Mouse (Mus musculus) heart, postnatal 36 days (tissue): ENCODE measurements around the gene Dapk3. TPM values are rescaled to one million over a fixed set of nuclear protein-coding genes. Genes with fewer than 3 reads are reported as not detected.
"Not testable (repeated sequence)": the region's sequence is repeated elsewhere in the genome, so short reads cannot be mapped to it uniquely, and the experiment has no call there.

Experiments used
- DNase-seq, 2 experiments: peaks; one replicate each; pipeline ENCODE4 v3.0.0; 2021 to 2022
- intact Hi-C: fragments of 180-260 bp; cut with DNase I; formaldehyde crosslinking; loops from one replicate; pipeline ENCODE4 v1.15.1; 2025
- total RNA-seq, 2 experiments: library from RNA; stranded (reverse); gene quantifications; 2 replicates each; pipeline ENCODE4 v1.2.3; 2021

Gene Dapk3
- total RNA-seq, 2 experiments from 2014 or later, result 31.0 to 31.3 TPM

DNA sequence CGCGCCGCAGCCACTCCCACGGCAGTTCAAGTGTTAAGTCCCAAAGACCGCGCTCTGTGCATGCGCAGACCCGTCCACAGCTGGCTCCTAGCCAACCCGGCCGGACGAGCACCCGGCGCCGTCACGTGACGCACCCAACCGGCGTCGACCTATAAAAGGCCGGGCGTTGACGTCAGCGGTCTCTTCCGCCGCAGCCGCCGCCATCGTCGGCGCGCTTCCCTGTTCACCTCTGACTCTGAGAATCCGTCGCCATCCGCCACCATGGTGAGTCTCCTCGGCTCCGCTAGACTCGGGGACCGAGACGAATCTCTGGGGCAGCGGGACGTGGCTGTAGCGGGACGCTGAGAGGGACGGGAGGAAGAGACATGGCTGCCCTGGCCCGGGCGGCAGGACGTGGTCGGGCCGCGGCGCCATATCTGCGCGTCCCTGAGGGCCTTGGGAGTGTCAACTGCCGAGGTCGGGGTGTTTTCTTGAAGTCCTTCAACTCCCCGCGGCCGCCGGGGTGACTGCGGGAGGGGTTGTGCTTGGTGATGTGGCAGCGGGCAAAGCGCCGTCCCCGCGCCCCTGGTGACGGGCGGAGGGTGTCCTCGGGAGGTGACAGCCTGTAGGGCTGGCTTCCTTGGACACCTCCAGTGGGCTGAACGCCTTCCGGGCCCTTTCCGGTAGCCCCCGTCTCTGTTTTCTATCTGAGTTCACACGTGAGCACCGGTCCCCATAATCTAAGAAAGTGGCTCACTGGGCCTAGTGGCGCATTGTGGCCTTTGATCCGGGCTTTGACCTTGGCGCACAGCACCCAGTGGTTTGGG, 6.1 kb upstream of the Dapk3 start, which contains the start of gene Eef2:
Gene Eef2 (plus strand): TSS at position 166 of the 806 bp plus-strand sequence.
- intact Hi-C loops, result loop anchor here (5.0 kb wide), 1 partner anchor 39 kb away; the partner anchor contains the start of gene Zbtb7a
- peak; percentile 100 for DNase-seq

DNA sequence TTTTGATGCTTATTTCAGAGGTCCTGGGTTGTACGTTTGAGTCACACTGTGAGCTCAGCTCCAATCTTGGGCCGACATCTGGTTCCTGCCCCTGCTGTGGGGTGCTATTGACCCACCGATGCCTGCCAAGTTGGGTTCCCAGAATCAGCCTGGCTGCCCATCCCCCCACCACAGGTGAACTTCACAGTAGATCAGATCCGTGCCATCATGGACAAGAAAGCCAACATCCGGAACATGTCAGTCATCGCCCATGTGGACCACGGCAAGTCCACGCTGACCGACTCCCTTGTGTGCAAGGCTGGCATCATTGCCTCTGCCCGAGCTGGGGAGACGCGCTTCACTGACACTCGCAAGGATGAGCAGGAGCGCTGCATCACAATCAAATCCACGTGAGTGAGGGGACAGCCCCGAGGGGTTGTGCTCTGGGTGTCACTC, 5.3 kb upstream of the Dapk3 start:
- intact Hi-C loops, result loop anchor here (5.0 kb wide), 1 partner anchor 40 kb away; the partner anchor contains the start of gene Zbtb7a
- DNase-seq, result peak in 1 of 2 experiments; percentile 45

DNA sequence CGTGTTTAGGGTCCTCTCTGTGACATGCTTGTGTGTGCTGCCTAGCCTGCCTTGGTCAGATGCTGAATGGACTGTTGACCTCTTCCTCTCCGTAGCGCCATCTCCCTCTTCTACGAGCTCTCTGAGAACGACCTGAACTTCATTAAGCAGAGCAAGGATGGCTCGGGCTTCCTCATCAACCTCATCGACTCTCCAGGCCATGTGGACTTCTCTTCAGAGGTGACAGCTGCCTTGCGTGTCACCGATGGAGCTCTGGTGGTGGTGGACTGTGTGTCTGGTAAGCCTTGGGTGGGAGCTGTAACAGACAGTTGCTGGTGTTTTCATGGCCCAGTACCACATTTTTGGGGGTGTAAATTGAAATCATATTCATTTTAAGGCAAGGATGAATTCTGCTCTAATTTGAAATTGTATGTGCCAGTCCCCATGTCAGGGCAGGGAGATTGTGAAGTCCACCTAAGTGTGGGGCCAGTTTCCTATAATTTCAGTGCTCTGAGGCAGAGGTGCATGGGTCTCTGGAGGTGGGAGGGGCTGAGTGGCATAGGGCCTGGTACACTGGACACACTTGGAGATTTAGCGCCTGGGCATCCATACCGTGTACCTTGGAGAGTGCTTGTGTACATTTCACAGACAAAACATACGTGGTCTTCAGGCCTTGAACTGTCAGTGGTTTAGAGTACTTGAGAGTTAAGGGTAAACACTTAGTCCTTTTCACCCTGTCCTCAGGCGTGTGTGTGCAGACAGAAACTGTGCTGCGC, 4.7 kb upstream of the Dapk3 start:
- DNase-seq, result no peak

GRCm38 (mm10) chr10:81178927-81179326, 3.9 kb upstream of the Dapk3 start:
- intact Hi-C loops, result loop anchor here (5.0 kb wide), 1 partner anchor 42 kb away; the partner anchor contains the start of gene Zbtb7a
- DNase-seq, result no peak

More for the DNA sequence above, 4.7 kb upstream of the Dapk3 start:
- intact Hi-C loops, result loop anchor here (5.0 kb wide), 1 partner anchor 41 kb away; the partner anchor contains the start of gene Zbtb7a

DNA sequence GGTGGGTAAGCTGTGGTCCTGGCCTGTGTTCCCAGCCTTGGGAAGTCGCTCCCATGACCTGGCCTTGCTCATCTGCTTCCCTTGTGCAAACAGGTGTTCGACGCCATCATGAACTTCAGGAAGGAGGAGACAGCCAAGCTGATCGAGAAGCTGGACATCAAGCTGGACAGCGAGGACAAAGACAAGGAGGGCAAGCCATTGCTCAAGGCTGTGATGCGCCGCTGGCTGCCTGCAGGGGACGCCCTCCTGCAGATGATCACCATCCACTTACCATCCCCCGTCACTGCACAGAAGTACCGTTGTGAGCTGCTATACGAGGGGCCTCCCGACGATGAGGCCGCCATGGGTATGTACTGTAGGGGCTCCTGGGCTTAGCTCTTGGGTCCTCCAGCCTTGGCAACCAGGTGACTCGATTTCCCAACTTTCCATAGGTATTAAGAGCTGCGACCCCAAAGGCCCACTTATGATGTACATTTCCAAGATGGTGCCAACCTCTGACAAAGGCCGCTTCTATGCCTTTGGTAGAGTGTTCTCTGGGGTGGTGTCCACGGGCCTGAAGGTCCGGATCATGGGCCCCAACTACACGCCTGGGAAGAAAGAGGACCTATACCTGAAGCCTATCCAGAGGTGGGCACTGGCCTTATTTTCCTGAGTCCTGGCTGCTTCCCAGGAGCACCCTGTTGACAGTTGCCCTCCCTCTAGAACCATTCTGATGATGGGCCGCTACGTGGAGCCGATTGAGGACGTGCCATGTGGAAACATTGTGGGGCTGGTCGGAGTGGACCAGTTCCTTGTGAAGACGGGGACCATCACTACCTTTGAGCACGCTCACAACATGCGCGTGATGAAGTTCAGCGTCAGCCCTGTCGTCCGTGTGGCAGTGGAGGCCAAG, 3.1 kb upstream of the Dapk3 start:
- DNase-seq, result no peak
- intact Hi-C loops, result loop anchor here (5.0 kb wide), 1 partner anchor 42 kb away; the partner anchor contains the start of gene Zbtb7a

DNA sequence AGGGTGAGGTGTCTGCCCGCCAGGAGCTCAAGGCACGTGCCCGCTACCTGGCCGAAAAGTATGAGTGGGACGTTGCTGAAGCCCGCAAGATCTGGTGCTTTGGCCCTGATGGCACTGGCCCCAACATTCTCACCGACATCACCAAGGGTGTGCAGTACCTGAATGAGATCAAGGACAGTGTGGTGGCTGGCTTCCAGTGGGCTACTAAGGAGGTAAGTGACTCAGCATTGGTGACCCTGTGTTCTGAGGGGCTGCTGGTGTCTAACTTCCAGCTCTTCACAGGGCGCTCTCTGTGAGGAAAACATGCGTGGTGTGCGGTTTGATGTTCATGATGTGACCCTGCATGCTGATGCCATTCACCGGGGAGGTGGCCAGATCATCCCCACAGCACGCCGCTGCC, 1.9 kb upstream of the Dapk3 start:
- no peak for DNase-seq
- intact Hi-C loops, result no loop called here

DNA sequence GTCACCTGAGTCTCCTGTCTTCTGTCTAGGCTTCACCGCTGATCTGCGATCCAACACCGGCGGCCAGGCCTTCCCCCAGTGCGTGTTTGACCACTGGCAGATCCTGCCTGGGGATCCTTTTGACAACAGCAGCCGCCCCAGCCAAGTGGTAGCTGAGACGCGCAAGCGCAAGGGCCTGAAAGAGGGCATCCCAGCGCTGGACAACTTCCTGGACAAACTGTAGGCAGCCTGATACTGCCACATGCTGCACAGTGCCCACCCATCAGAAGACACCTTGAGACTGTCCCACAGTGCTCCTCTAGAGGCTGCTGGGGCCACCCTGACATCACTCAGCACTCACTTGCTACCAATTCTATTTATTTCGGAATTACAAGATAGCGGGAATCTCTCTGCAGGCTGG, 945 bp upstream of the Dapk3 start:
- DNase-seq, intact Hi-C loops: not testable (repeated sequence)

DNA sequence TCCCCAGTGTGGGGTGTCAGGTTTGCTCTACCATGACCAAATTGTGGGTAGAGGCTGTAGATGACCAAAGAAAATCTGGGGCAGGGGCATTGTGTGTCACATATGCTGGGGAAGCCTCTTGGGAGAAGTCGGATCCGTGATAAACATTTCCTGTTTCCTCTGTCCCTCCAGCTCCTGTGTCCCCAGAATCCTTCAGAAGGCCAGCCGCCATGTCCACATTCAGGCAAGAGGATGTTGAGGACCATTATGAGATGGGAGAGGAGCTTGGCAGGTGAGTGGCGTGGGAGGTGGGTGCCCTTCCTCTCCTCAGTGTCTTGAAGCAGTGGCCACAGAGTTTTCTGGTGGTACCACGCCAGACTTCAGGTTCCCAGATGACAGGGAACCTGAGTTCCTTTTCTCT, 1.0 kb downstream of the Dapk3 start, which contains the start of gene 4930442H23Rik:
Gene 4930442H23Rik (minus strand): TSS at position 45 of the 400 bp plus-strand sequence.
- DNase-seq, result no peak
- intact Hi-C loops, result no loop called here

DNA sequence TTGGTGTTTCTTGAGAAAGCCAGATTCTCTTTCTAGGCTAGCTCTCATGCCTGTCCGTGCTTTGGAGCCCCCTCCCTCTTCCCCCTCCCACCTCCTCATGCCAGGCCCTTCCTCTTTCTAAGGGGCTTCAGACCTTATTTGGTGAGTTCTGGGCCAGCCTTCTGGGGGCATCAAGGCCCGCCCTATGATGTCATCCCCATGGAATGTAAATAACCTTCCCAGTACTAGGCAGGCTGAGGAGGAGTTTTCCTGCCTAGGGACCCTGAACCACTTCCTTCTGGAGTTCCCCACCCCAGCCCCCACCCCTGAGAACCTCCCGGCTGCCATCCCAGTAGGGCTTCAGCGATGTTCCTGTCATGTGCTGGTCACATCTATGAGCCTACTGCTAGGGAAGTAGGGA, 2.0 kb downstream of the Dapk3 start:
- no peak for DNase-seq
- intact Hi-C loops, result no loop called here

GRCm38 (mm10) chr10:81187161-81187560, 4.4 kb downstream of the Dapk3 start:
- DNase-seq, result no peak
- intact Hi-C loops, result no loop called here

- no peak for DNase-seq
- intact Hi-C loops, result loop anchor here (10.0 kb wide), 1 partner anchor 255 kb away; no protein-coding TSS in a partner anchor
Measured at GRCm38 (mm10) chr10:81189821-81190220, 7.0 kb downstream of the Dapk3 start.

DNA sequence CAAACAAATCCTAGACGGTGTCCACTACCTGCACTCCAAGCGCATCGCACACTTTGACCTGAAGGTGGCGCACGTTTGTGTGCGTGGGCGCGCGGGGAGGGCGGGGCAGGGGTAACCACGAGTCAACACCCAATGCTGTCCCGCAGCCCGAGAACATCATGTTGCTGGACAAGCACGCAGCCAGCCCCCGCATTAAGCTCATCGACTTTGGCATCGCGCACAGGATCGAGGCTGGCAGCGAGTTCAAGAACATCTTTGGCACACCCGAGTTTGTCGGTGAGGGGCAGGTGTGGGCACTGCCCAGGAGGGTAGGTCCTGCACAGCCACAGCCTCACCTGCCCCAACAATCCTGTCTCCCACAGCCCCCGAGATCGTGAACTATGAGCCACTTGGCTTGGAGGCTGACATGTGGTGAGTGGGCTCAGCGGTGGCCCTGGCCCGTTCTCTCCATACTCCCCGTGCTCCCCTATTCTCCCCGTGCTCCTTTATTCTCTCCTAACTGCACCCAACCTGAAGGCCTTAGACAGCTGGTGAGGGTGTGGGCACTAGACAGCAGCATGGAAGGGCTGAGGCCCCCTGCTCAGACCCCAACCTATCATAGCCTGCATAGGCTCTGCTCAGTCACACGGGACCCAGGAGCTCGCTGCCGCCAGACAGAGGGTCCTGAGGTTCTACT, 7.6 kb downstream of the Dapk3 start:
- DNase-seq, result no peak

GRCm38 (mm10) chr10:81190912-81191321, 8.1 kb downstream of the Dapk3 start:
- DNase-seq, result no peak
- intact Hi-C loops, result loop anchor here (10.0 kb wide), 1 partner anchor 254 kb away; no protein-coding TSS in a partner anchor

More for the DNA sequence above, 7.6 kb downstream of the Dapk3 start:
- intact Hi-C loops, result loop anchor here (10.0 kb wide), 1 partner anchor 254 kb away; no protein-coding TSS in a partner anchor

DNA sequence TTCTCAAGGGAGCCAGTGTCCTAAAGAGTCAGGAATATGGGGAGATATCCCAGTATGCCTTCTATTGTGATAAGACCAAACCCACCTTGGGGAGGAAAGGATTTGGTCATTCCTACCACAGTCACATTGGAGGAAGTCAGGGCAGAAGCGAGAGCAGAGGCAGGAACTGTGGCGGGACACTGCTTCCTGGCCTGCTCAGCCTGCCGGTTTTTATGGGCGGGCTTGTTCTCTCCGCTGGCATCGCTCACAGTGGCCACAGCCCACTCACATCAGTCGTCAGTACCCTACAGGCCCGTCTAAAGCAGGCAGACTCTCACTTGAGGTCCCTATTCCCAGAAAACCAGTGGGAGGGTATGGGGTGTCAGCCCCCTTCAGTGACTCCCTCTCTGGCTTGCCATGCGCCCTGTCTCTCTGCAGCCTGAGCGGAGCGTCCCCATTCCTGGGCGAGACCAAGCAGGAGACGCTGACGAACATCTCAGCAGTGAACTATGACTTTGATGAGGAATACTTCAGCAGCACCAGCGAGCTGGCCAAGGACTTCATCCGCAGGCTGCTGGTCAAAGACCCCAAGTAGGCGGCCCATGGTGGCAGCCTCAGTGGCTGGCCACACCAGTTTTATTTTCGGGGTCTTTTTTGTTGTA, 8.7 kb downstream of the Dapk3 start:
- intact Hi-C loops, result loop anchor here (10.0 kb wide), 1 partner anchor 253 kb away; no protein-coding TSS in a partner anchor
- peak in 1 of 2 experiments; percentile 28 for DNase-seq

DNA sequence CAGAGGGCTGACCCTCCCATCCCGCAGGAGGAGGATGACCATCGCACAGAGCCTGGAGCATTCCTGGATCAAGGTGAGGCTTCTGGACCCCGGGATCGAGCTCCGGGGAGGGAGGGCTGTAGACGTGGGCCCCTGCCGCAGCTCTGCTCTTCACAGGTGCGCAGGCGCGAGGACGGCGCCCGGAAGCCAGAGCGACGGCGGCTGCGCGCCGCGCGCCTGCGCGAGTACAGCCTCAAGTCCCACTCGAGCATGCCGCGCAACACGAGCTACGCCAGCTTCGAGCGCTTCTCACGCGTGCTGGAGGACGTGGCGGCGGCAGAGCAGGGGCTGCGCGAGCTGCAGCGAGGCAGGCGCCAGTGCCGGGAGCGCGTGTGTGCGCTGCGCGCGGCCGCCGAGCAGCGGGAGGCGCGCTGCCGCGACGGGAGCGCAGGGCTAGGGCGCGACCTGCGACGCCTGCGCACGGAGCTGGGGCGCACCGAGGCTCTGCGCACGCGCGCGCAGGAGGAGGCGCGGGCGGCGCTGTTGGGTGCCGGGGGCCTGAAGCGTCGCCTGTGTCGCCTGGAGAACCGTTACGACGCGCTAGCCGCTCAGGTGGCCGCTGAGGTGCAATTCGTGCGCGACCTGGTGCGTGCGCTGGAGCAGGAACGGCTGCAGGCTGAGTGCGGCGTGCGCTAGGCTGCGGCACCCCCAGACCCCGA, 9.6 kb downstream of the Dapk3 start:
- DNase-seq, result peak; percentile 82 to 91
- intact Hi-C loops, result loop anchor here (10.0 kb wide), 1 partner anchor 252 kb away; no protein-coding TSS in a partner anchor

DNA sequence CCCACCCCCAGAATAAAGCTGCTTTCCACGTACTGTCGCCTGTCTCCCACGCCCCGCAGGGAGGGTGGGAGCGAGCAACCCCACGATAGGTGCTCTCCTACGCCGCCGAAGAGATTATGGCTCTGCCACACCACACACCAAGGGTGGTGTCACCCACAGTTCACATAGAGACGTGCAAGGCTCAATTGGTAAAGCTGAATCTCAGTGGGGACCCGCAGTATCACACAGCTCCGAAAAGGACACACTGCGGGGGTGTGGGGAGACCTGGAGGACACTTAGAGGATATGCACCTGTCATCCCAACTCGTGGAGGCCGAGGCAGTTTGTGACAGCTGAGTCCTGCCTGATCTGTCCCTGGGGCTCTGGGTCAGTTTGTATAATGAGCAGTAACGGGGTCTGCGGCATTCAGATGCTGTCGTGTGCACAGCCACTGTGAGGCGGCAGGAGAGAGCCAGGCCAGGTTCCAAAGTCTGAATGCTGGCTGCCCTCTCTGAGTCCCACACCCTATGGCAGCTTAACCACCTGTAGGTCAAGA, 10.2 kb downstream of the Dapk3 start:
- DNase-seq, result peak; percentile 41 to 54
- intact Hi-C loops, result loop anchor here (10.0 kb wide), 1 partner anchor 252 kb away; no protein-coding TSS in a partner anchor

- DNase-seq, result peak; percentile 68 to 70
- intact Hi-C loops, result loop anchor here (10.0 kb wide), 1 partner anchor 251 kb away; no protein-coding TSS in a partner anchor
Measured at GRCm38 (mm10) chr10:81193991-81194774, 11.4 kb downstream of the Dapk3 start.
